Mouse (Mus musculus) inflammation-experienced regulatory T-cells, adult 6 months (primary cell): ENCODE results near the gene Slc25a20. TPM values are rescaled to one million over a fixed set of nuclear protein-coding genes. Genes with fewer than 3 reads are reported as not detected.

Source experiments
- polyA plus RNA-seq, 3 experiments: library from polyadenylated mRNA; unstranded; fragments of 100-300 nt; shearing (Covaris generic); gene quantifications; one replicate each; pipeline ENCODE4 v1.2.1; 2017

Gene Slc25a20
- polyA plus RNA-seq, 3 experiments from 2014 or later, result 41.0 to 53.4 (median 48.2) TPM

Other genes starting within 250 kb of the Slc25a20 start
- gene Ccdc36, start 233.6 kb upstream of the Slc25a20 start, polyA plus RNA-seq, result not detected
- gene BC048562, start 225.6 kb upstream of the Slc25a20 start, polyA plus RNA-seq, result not detected
- gene Ccdc71, start 201.6 kb upstream of the Slc25a20 start, polyA plus RNA-seq, result 10 to 100 TPM; 22.9 to 28.1 (median 27.5) TPM
- 1 to 10 TPM in 2 of 3 experiments, under 1 TPM in 1; 0.94 to 1.9 (median 1.6) TPM for gene Klhdc8b, start 200.5 kb upstream of the Slc25a20 start, polyA plus RNA-seq
- under 1 TPM in 2 of 3 experiments, not detected in 1; 0.06 to 0.08 TPM for gene Lamb2, start 182.4 kb upstream of the Slc25a20 start, polyA plus RNA-seq
- 10 to 100 TPM; 15.7 to 18.4 (median 18.4) TPM for gene Usp19, start 171.5 kb upstream of the Slc25a20 start, polyA plus RNA-seq
- gene Qars, start 154.4 kb upstream of the Slc25a20 start, polyA plus RNA-seq, result 100 to 1,000 TPM; 123 to 167 (median 155) TPM
- gene Qrich1, start 145.3 kb upstream of the Slc25a20 start, polyA plus RNA-seq, result 10 to 100 TPM; 68.0 to 91.8 (median 70.4) TPM
- gene Impdh2, start 101.8 kb upstream of the Slc25a20 start, polyA plus RNA-seq, result 100 to 1,000 TPM; 132 to 143 (median 137) TPM
- gene Ndufaf3, start 94.7 kb upstream of the Slc25a20 start, polyA plus RNA-seq, result 10 to 100 TPM; 63.9 to 75.7 (median 73.9) TPM
- gene Dalrd3, start 92.2 kb upstream of the Slc25a20 start, polyA plus RNA-seq, result 10 to 100 TPM; 47.6 to 79.7 (median 68.7) TPM
- 10 to 100 TPM; 25.4 to 32.5 (median 28.0) TPM for gene Wdr6, start 83.3 kb upstream of the Slc25a20 start, polyA plus RNA-seq
- 10 to 100 TPM in 1 of 3 experiments, 1 to 10 TPM in 2; 5.6 to 10.9 (median 7.5) TPM for gene P4htm, start 64.4 kb upstream of the Slc25a20 start, polyA plus RNA-seq
- gene Arih2, start 12.7 kb upstream of the Slc25a20 start, polyA plus RNA-seq, result 10 to 100 TPM; 55.7 to 65.6 (median 62.7) TPM
- gene Prkar2a, start 27.2 kb downstream of the Slc25a20 start, polyA plus RNA-seq, result 10 to 100 TPM in 1 of 3 experiments, 1 to 10 TPM in 2; 7.7 to 11.9 (median 9.2) TPM
- gene Ip6k2, start 121.7 kb downstream of the Slc25a20 start, polyA plus RNA-seq, result 10 to 100 TPM; 10.9 to 24.0 (median 19.8) TPM
- 1 to 10 TPM; 6.0 to 7.1 (median 6.8) TPM for gene Nckipsd, start 146.3 kb downstream of the Slc25a20 start, polyA plus RNA-seq
- not detected for gene Celsr3, start 164.2 kb downstream of the Slc25a20 start, polyA plus RNA-seq
- 10 to 100 TPM in 1 of 3 experiments, 1 to 10 TPM in 2; 7.3 to 12.6 (median 8.2) TPM for gene Slc26a6, start 191.2 kb downstream of the Slc25a20 start, polyA plus RNA-seq